Mouse (Mus musculus) CH12.LX (cell line): Measurements from ENCODE around the gene Tpk1. TPM values are rescaled to one million over a fixed set of nuclear protein-coding genes. Genes with fewer than 3 reads are reported as not detected.

Source experiments
- DNase-seq: peaks from one replicate; pipeline ENCODE4 v3.0.0-alpha.2; 2013; ENCODE audit errors: extremely low read depth
- H3K27ac ChIP-seq: 2 replicates; pipeline ENCODE4 v1.5.1; 2012; ENCODE audit warnings: low read depth, mild to moderate bottlenecking, control low read depth, moderate library complexity; ENCODE audit not compliant: insufficient read depth
- H3K27me3 ChIP-seq: replicated peaks from 2 replicates; pipeline ENCODE3; 2012; ENCODE audit warnings: inconsistent platforms
- H3K36me3 ChIP-seq, 2 experiments: replicated peaks in 1 of 2; 2 replicates each; pipeline versions ENCODE3 to v1.6.1; 2012; ENCODE audit warnings: inconsistent platforms in 1 of 2, low read length in 1 of 2, mild to moderate bottlenecking in 1 of 2, mixed read lengths in 1 of 2, moderate library complexity in 1 of 2; ENCODE audit not compliant: control insufficient read depth in 1 of 2, insufficient read depth in 1 of 2
- H3K4me1 ChIP-seq, 2 experiments: 2 replicates each; pipeline ENCODE4 v1.6.1; 2012; ENCODE audit warnings: inconsistent platforms in 1 of 2, moderate library complexity in 1 of 2; ENCODE audit not compliant: insufficient read depth in 2 of 2, control insufficient read depth in 1 of 2
- H3K4me2 ChIP-seq: 2 replicates; pipeline ENCODE4 v1.6.1; 2012; ENCODE audit warnings: low read depth, mild to moderate bottlenecking, control low read depth; ENCODE audit not compliant: poor library complexity, insufficient read depth, severe bottlenecking
- H3K4me3 ChIP-seq, 3 experiments: fragments of 150-350 bp in 1 of 3; sonication (generic) in 1 of 3; replicated peaks in 1 of 3; 2 replicates each; pipeline versions ENCODE3 to v1.5.1; 2011 to 2012; ENCODE audit warnings: low read depth in 2 of 3, low read length in 2 of 3, mild to moderate bottlenecking in 2 of 3, moderate library complexity in 2 of 3, control low read depth in 1 of 3, improper control_type of control experiment in 1 of 3, inconsistent platforms in 1 of 3, mixed read lengths in 1 of 3; ENCODE audit not compliant: poor library complexity in 1 of 3
- H3K79me2 ChIP-seq: replicated peaks from 2 replicates; pipeline ENCODE4 v1.6.1; 2012; ENCODE audit warnings: mild to moderate bottlenecking, moderate library complexity; ENCODE audit not compliant: control insufficient read depth, poor library complexity, insufficient read depth, severe bottlenecking; ENCODE audit errors: extremely low read depth
- H3K9ac ChIP-seq: 2 replicates; pipeline ENCODE4 v1.6.1; 2012; ENCODE audit warnings: low read depth, mild to moderate bottlenecking, control low read depth, moderate library complexity; ENCODE audit not compliant: insufficient read depth
- H3K9me3 ChIP-seq: replicated peaks from 2 replicates; pipeline ENCODE3; 2012; ENCODE audit warnings: low read length, inconsistent platforms, mixed read lengths
- BHLHE40 ChIP-seq: IDR thresholded peaks from 2 replicates; pipeline ENCODE4 v1.6.1; 2011; ENCODE audit warnings: mild to moderate bottlenecking, low read depth, low read length, improper control_type of control experiment
- CTCF ChIP-seq, 2 experiments: IDR thresholded peaks in 1 of 2; conservative IDR thresholded peaks in 1 of 2; 2 replicates each; pipeline ENCODE4 v1.5.1; 2011 to 2012; ENCODE audit warnings: low read depth in 2 of 2, low read length in 2 of 2, improper control_type of control experiment in 1 of 2, inconsistent platforms in 1 of 2, mild to moderate bottlenecking in 1 of 2, moderate library complexity in 1 of 2
- E2F4 ChIP-seq: IDR thresholded peaks from 2 replicates; pipeline ENCODE4 v1.6.1; 2011; ENCODE audit warnings: low read depth, low read length, improper control_type of control experiment; ENCODE audit not compliant: insufficient replicate concordance
- EP300 ChIP-seq: IDR thresholded peaks from 2 replicates; pipeline ENCODE4 v1.6.1; 2011; ENCODE audit warnings: low read length, improper control_type of control experiment
- ETS1 ChIP-seq: conservative IDR thresholded peaks from 2 replicates; pipeline ENCODE4 v1.6.1; 2012; ENCODE audit warnings: low read depth, mild to moderate bottlenecking, inconsistent platforms, low read length, improper control_type of control experiment, moderate library complexity
- GABPA ChIP-seq: IDR thresholded peaks from 2 replicates; pipeline ENCODE4 v1.6.1; 2012; ENCODE audit warnings: low read depth, low read length, improper control_type of control experiment, inconsistent platforms; ENCODE audit not compliant: insufficient replicate concordance
- JUN ChIP-seq: IDR thresholded peaks from 2 replicates; pipeline ENCODE4 v1.6.1; 2011; ENCODE audit warnings: low read depth, mild to moderate bottlenecking, low read length, improper control_type of control experiment, moderate library complexity; ENCODE audit not compliant: insufficient read depth
- JUND ChIP-seq: conservative IDR thresholded peaks from 2 replicates; pipeline ENCODE4 v1.6.1; 2011; ENCODE audit warnings: low read depth, low read length, improper control_type of control experiment
- MAX ChIP-seq: IDR thresholded peaks from 2 replicates; pipeline ENCODE4 v1.6.1; 2011; ENCODE audit warnings: low read length, improper control_type of control experiment
- MAZ ChIP-seq: IDR thresholded peaks from 2 replicates; pipeline ENCODE4 v1.6.1; 2012; ENCODE audit warnings: low read depth, mild to moderate bottlenecking, inconsistent platforms, low read length, improper control_type of control experiment, moderate library complexity
- MYC ChIP-seq: IDR thresholded peaks from 2 replicates; pipeline ENCODE4 v1.6.1; 2011; ENCODE audit warnings: low read depth, mild to moderate bottlenecking, improper control_type of control experiment, low read length
- NELFE ChIP-seq: IDR thresholded peaks from 2 replicates; pipeline ENCODE4 v1.6.1; 2011; ENCODE audit warnings: low read depth, low read length, improper control_type of control experiment
- NRF1 ChIP-seq: IDR thresholded peaks from 2 replicates; pipeline ENCODE4 v1.6.1; 2014; ENCODE audit warnings: low read depth, mild to moderate bottlenecking, inconsistent platforms, low read length, improper control_type of control experiment, moderate library complexity
- POLR2A ChIP-seq: IDR thresholded peaks from 2 replicates; pipeline ENCODE4 v1.6.1; 2011; ENCODE audit warnings: low read depth, mild to moderate bottlenecking, improper control_type of control experiment, low read length
- POLR2AphosphoS2 ChIP-seq: IDR thresholded peaks from 2 replicates; pipeline ENCODE4 v1.6.1; 2011; ENCODE audit warnings: low read depth, low read length, improper control_type of control experiment
- SIN3A ChIP-seq: IDR thresholded peaks from 2 replicates; pipeline ENCODE4 v1.6.1; 2012; ENCODE audit warnings: low read length, improper control_type of control experiment, inconsistent platforms
- SMC3 ChIP-seq: IDR thresholded peaks from 2 replicates; pipeline ENCODE4 v1.6.1; 2011; ENCODE audit warnings: low read depth, low read length, improper control_type of control experiment
- TCF12 ChIP-seq: IDR thresholded peaks from 2 replicates; pipeline ENCODE4 v1.6.1; 2014; ENCODE audit warnings: low read depth, mild to moderate bottlenecking, inconsistent platforms, low read length, improper control_type of control experiment
- USF2 ChIP-seq: conservative IDR thresholded peaks from 2 replicates; pipeline ENCODE4 v1.6.1; 2011; ENCODE audit warnings: low read depth, low read length, improper control_type of control experiment
- ZKSCAN1 ChIP-seq: IDR thresholded peaks from 2 replicates; pipeline ENCODE4 v1.6.1; 2012; ENCODE audit warnings: low read depth, inconsistent platforms, low read length, improper control_type of control experiment, borderline replicate concordance
- ZNF384 ChIP-seq: IDR thresholded peaks from 2 replicates; pipeline ENCODE4 v1.6.1; 2012; ENCODE audit warnings: low read depth, low read length, improper control_type of control experiment, inconsistent platforms
- dilution Hi-C: fragments of 300-500 bp; cut with MboI; formaldehyde crosslinking; loops from 2 replicates; pipeline ENCODE4 v1.14.3; 2020; ENCODE audit warnings: low sequenced_read_pairs; ENCODE audit not compliant: extremely low pct_unique_long_range_greater_than_20kb, extremely low pct_ligation_motif_present
- in situ Hi-C: fragments of 300-500 bp; cut with MboI; formaldehyde crosslinking; loops from 3 replicates; pipeline ENCODE4 v1.14.3; 2019; ENCODE audit warnings: low sequenced_read_pairs, low pct_ligation_motif_present, low pct_unique_long_range_greater_than_20kb, mixed read lengths
- polyA plus RNA-seq: library from polyadenylated mRNA; unstranded; fragments of >175 nt; gene quantifications from 2 replicates; pipeline ENCODE4 v1.2.1, GENCODE M21; 2012; ENCODE audit warnings: low read depth; ENCODE audit not compliant: insufficient read length
- total RNA-seq, 2 experiments: library from RNA; depleted of rRNA; stranded (reverse); fragments of 300-350 nt in 1 of 2; fragments of >200 nt in 1 of 2; gene quantifications; 2 replicates each; pipeline ENCODE4 v1.2.3; 2012 to 2014

The Tpk1 gene
- total and polyA plus RNA-seq, 3 experiments = 3.9 to 6.3 (median 4.8) TPM

DNA sequence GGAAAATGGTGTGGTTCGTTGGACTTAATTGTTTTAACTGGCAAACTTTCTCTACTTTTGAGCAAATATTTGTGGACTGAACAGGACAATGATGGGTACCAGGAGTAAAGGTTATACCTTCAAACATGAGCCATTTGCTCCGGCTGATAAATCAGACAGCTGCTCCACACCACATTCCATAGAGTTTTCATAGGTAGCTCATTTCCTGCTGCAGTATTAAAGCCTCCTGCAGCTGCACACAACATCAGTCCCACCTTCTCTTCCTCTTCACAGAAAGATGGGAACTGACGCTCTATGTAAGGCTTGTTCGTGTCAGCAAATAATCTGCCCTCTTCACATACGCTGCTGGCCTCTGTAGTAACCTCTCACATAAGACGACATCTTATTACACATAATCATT, 22.4 kb downstream of the Tpk1 start:
- Histone ChIP-seq H3K9ac (no peak overlapping the region), H3K4me3 (no peak overlapping the region), H3K27ac (no peak overlapping the region), H3K36me3 (peaks cover 0 to 2% of the 10 kb centered on the region in 2 experiments), H3K79me2 (peaks cover 2% of the 10 kb centered on the region; the same call in 1 of the 2 replicates), H3K9me3 (no peaks in the 10 kb centered on the region), H3K4me1 (peaks cover under 1 to 38% of the 10 kb centered on the region in 2 experiments), H3K4me2 (no peak overlapping the region), H3K27me3 (no peaks in the 10 kb centered on the region)
- dilution Hi-C loops = no loop called here
- in situ Hi-C loops = no loop called here
- TF ChIP-seq E2F4 = no peak
- TF ChIP-seq MAX = no peak
- no peak for TF ChIP-seq JUND
- no peak for TF ChIP-seq MAZ
- TF ChIP-seq BHLHE40 = no peak
- TF ChIP-seq USF2 = no peak
- TF ChIP-seq NRF1 = no peak
- TF ChIP-seq EP300 = no peak
- TF ChIP-seq CTCF (conservative IDR thresholded peaks at IDR 0.05 in 1 of 2, IDR thresholded peaks at IDR 0.05 in 1 of 2; ENCODE audit: low read depth in 2 of 2, low read length in 2 of 2) = no peak
- TF ChIP-seq GABPA = no peak
- no peak for TF ChIP-seq POLR2A
- no peak for TF ChIP-seq ZNF384
- no peak for TF ChIP-seq POLR2AphosphoS2
- TF ChIP-seq MYC = no peak
- TF ChIP-seq TCF12 = no peak
- no peak for TF ChIP-seq ZKSCAN1
- TF ChIP-seq JUN = no peak
- DNase-seq = no peak

DNA sequence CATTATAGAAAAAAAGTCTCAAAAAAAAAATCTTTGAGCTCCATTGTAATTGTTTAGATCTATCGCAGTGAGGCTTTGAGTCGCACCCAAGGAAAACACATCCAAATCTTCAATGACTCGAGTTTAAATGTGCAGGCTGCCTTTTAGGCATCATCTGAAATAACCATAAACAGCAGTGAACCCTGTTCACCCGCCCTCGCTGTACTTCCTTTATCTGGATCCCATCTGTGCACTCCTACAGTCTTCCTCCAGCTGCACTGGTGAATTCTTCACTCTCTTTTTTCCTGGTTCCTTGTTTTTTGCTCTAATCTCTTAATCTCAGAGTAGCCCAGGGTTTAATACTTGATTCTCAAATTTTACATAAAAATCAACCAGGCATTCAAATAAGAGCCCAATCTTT, 23.7 kb downstream of the Tpk1 start:
- no peak overlapping the region for H3K9ac ChIP-seq
- no peaks in the 10 kb centered on the region for H3K9me3 ChIP-seq
- dilution Hi-C loops (no loop called here), in situ Hi-C loops (no loop called here)
- H3K4me3 ChIP-seq = no peak overlapping the region
- H3K4me1 ChIP-seq = peaks cover 4 to 49% of the 10 kb centered on the region in 2 experiments
- TF ChIP-seq ETS1 (no peak), ZNF384 (no peak), MYC (no peak), BHLHE40 (no peak), SMC3 (no peak), SIN3A (no peak), NELFE (no peak), MAZ (no peak), TCF12 (no peak), JUN (no peak), E2F4 (no peak)
- no peaks in the 10 kb centered on the region for H3K27me3 ChIP-seq
- H3K79me2 ChIP-seq = peaks cover 2% of the 10 kb centered on the region; the same call in 1 of the 2 replicates
- DNase-seq = no peak
- no peak overlapping the region for H3K27ac ChIP-seq
- no peak overlapping the region for H3K4me2 ChIP-seq
- no peaks in the 10 kb centered on the region for H3K36me3 ChIP-seq
